Mouse (Mus musculus) kidney, embryonic 16.5 days (tissue): ENCODE data around the gene Rnasel. TPM values are rescaled to one million over a fixed set of nuclear protein-coding genes. Genes with fewer than 3 reads are reported as not detected.

Source experiments
- ATAC-seq: fragments of 200-750 bp; cut with Nextera tagmentation; 2 replicates; pipeline ENCODE4 v1.8.0; 2017; ENCODE audit warnings: moderate TSS enrichment; ENCODE audit not compliant: low FRiP score, low TSS enrichment
- H3K27ac ChIP-seq: fragments of 300-500 bp; sonication (generic); 2 replicates; pipeline ENCODE4 v1.5.1; 2014; ENCODE audit warnings: low read length
- H3K27me3 ChIP-seq: fragments of 300-500 bp; sonication (generic); 2 replicates; pipeline ENCODE4 v1.6.1; 2014; ENCODE audit warnings: low read length, control low read depth, mixed read lengths; ENCODE audit not compliant: insufficient read depth
- H3K36me3 ChIP-seq: fragments of 300-500 bp; sonication (generic); 2 replicates; pipeline ENCODE4 v1.6.1; 2014; ENCODE audit warnings: low read length, control low read depth, mixed read lengths; ENCODE audit not compliant: insufficient read depth
- H3K4me1 ChIP-seq: fragments of 300-500 bp; sonication (generic); 2 replicates; pipeline ENCODE4 v1.6.1; 2014; ENCODE audit warnings: low read length, control low read depth, mixed read lengths; ENCODE audit not compliant: insufficient read depth
- H3K4me2 ChIP-seq: fragments of 300-500 bp; sonication (generic); replicated peaks from 2 replicates; pipeline ENCODE4 v1.6.1; 2014; ENCODE audit warnings: low read depth, low read length
- H3K4me3 ChIP-seq: fragments of 300-500 bp; sonication (generic); 2 replicates; pipeline ENCODE4 v1.5.1; 2014; ENCODE audit warnings: mild to moderate bottlenecking, low read length
- H3K9ac ChIP-seq: fragments of 300-500 bp; sonication (generic); replicated peaks from 2 replicates; pipeline ENCODE4 v1.6.1; 2014; ENCODE audit warnings: low read length
- H3K9me3 ChIP-seq: fragments of 300-500 bp; sonication (generic); 2 replicates; pipeline ENCODE4 v1.6.1; 2016; ENCODE audit warnings: low read length, control low read depth
- WGBS: fragments of 180-500 bp; shearing (Covaris S2); extraction: QIAGEN DNeasy Blood & Tissue Kit; methylation state at CpG from one replicate; pipeline ENCODE4 v1.1.7; 2014; 5-methylcytosine and 5-hydroxymethylcytosine counted together
- polyA plus RNA-seq: library from polyadenylated mRNA; unstranded; fragments of >200 nt; fragmentation: Nextera tagmentation; extraction: Ambion mirVana; gene quantifications from 2 replicates; pipeline ENCODE4 v1.2.1, GENCODE M21; 2015

The Rnasel gene
- polyA plus RNA-seq, 1 experiment from 2014 or later, result 10.7 TPM

DNA sequence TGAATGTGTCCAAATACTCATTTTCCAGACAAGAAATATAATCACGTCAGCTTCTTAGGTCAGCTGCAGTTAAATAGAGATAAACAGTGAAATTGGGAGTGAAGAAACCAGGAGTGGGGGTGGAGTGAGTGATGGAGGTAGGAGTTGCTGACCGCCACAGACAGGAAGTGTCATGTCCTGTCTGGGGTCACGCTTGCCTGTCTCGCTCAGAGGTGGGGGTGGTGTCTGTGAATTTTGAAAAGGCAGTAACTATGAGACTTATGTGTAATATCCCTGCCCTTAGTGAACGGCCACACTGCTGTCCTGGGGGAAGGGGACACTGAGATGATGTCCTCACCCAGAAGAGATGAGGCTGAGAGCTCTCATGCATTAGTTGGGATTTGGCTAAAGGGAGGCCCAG, 39.8 kb upstream of the Rnasel start:
- Histone ChIP-seq H3K4me3 (no peak overlapping the region), H3K4me2 (no peak overlapping the region), H3K27me3 (no peaks in the 10 kb centered on the region), H3K27ac (no peak overlapping the region), H3K9ac (no peak overlapping the region), H3K36me3 (no peaks in the 10 kb centered on the region), H3K9me3 (no peaks in the 10 kb centered on the region), H3K4me1 (peaks cover 8% of the 10 kb centered on the region; the same call in 1 of the 2 replicates)
- 12% methylated on average over 5 of the region's 5 CpGs for WGBS
- ATAC-seq, result no peak

DNA sequence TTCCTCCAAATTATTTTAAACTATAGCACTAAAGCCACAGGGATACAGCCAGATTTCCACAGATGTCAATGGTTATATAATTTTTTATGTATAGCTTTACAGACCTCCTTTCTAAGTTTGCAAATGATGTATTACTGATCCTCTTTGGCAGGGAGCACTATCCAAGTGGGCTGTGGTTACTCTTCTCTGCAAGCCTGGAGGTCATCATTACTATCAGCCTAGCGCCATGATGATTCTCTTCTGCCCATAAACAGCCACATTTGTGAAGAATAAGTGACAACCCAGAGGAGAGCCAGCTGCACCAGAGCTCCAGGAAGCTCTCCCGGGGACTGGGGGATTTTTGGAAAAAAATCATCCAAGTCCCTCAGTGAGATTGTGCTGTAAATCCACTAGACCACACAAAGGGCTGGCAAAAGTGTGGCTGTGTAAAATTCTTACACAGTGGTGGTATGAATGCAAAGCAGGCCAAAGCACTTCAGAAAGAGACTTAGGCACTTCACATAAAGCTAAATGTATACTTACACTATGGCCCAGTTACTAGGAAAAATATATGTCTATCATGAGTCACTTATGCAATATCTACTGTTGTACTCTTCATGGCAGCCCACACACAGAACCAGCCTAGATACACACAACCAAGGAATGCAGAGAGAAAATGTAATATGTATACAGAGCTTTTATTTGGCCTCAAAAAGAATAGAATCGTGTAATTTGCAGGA, 37.5 kb upstream of the Rnasel start:
- Histone ChIP-seq H3K27me3 (no peaks in the 10 kb centered on the region), H3K27ac (no peak overlapping the region), H3K4me3 (no peak overlapping the region), H3K36me3 (no peaks in the 10 kb centered on the region), H3K9ac (no peak overlapping the region), H3K9me3 (no peaks in the 10 kb centered on the region), H3K4me2 (no peak overlapping the region), H3K4me1 (peaks cover 8% of the 10 kb centered on the region; the same call in 1 of the 2 replicates)
- WGBS, result 72% methylated on average over 3 of the region's 3 CpGs
- ATAC-seq, result no peak

DNA sequence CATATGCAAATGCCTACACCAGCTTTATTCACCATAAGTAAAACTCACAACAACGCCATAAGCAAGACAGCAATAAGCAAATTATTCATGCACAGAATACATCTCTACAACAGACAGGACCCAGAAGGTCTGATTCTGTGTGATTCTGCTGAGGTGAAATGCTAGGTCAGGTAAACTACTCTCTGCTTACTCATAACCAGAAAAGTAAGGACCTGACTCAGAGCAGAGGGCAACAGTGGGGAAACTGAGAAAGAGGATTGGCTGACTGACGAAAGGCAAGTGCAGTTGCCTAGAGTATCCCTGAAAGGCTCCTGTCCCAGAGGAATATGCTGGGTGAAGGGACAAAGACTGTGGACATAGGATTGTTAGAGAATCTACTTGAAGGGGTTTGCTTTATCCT, 36.6 kb upstream of the Rnasel start:
- Histone ChIP-seq H3K9ac (no peak overlapping the region), H3K27ac (no peak overlapping the region), H3K9me3 (no peaks in the 10 kb centered on the region), H3K4me3 (no peak overlapping the region), H3K36me3 (no peaks in the 10 kb centered on the region), H3K4me2 (no peak overlapping the region), H3K27me3 (no peaks in the 10 kb centered on the region), H3K4me1 (peaks cover 8% of the 10 kb centered on the region; the same call in 1 of the 2 replicates)
- no peak for ATAC-seq
- 97% methylated on average over 2 of the region's 2 CpGs for WGBS

DNA sequence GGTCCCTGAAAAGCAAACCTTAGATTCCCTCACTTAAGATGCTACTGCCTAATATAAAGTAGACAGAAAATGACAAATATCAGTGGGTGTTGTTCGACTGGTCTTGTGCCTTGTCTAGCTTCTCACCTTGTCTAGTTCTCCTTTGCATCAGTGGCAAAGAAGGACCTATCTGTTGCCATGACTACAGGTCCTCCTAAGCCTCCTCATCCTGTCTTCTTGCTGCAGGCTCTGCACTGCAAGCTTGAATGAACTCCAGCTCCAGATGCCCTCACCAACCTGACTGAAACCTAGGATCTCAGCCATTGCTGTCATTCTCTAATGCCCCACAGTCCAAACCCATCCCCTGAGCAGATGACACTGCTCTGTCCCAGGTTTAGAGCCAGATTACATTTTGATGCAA, 31.2 kb upstream of the Rnasel start:
- 86% methylated on average over 1 of the region's 1 CpGs for WGBS
- H3K4me1 ChIP-seq, result no peaks in the 10 kb centered on the region
- H3K4me2 ChIP-seq, result no peak overlapping the region

DNA sequence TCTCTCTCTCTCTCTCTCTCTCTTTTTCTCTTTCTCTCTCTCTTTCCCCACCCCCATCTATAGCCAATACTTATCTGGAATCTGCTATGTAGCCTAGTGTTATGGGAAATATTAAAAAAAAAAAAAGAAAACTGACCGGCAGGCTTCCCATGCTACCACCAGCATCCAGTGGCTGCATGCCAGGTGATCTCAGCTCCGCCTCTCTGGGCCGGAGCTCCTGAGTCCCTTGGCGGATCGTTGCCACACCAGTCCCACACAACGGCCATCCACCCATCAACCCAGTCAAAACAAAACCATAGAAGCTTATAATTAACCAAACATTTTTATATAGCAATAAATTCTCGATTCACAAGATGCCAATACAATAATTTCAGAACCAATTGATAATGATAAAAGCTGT, 28.3 kb upstream of the Rnasel start:
- peaks cover 3% of the 10 kb centered on the region; the same call in 1 of the 2 replicates for H3K4me1 ChIP-seq
- H3K4me3 ChIP-seq, result no peak overlapping the region
- H3K9ac ChIP-seq, result no peak overlapping the region
- H3K27ac ChIP-seq, result no peak overlapping the region
- no peaks in the 10 kb centered on the region for H3K36me3 ChIP-seq
- no peaks in the 10 kb centered on the region for H3K27me3 ChIP-seq
- ATAC-seq, result no peak
- H3K9me3 ChIP-seq, result no peaks in the 10 kb centered on the region
- H3K4me2 ChIP-seq, result no peak overlapping the region
- WGBS, result 75% methylated on average over 7 of the region's 7 CpGs

More for the DNA sequence above, 31.2 kb upstream of the Rnasel start:
- Histone ChIP-seq H3K27ac (no peak overlapping the region), H3K4me3 (no peak overlapping the region), H3K36me3 (no peaks in the 10 kb centered on the region), H3K9me3 (no peaks in the 10 kb centered on the region), H3K9ac (no peak overlapping the region), H3K27me3 (no peaks in the 10 kb centered on the region)
- no peak for ATAC-seq

DNA sequence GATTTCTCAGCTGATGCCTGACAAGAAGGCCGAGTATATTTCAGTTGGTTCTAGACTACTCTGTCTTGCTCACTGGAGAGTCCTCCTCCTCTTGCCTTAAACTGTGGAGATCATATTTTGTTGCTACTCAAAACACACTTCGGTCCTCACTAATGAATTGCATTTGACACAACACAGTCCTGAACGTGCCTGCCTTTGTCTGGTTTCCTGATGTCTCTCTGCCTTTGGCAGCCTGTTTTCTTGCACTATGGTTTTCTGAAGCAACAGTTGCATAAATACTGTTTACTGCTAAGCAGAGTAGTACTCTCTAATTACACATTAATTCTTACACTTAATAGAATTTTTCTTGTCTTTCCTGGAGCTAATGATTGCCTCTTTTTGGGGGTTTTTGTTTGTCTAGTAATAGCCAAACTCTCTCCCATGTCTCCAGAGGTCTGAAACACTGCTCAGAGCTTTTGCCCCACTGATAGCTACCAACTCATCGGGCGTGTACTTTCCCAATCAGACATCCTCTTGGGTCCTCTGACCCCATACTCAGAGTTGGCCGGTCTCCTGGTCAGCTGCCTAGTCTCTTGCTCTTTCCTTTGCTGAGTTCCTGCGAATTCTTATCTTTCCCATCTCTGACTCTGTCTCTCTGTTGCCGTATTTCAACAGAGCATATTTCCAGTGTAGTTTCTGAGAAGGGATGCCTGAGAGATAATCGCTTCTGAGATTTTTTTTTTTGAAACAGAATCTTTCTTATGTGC, 27.5 kb upstream of the Rnasel start:
- ATAC-seq, result no peak
- Histone ChIP-seq H3K9me3 (no peaks in the 10 kb centered on the region), H3K4me3 (no peak overlapping the region), H3K4me2 (no peak overlapping the region), H3K36me3 (no peaks in the 10 kb centered on the region), H3K9ac (no peak overlapping the region), H3K27me3 (no peaks in the 10 kb centered on the region), H3K27ac (no peak overlapping the region), H3K4me1 (peaks cover 3% of the 10 kb centered on the region; the same call in 1 of the 2 replicates)
- 64% methylated on average over 9 of the region's 9 CpGs for WGBS

DNA sequence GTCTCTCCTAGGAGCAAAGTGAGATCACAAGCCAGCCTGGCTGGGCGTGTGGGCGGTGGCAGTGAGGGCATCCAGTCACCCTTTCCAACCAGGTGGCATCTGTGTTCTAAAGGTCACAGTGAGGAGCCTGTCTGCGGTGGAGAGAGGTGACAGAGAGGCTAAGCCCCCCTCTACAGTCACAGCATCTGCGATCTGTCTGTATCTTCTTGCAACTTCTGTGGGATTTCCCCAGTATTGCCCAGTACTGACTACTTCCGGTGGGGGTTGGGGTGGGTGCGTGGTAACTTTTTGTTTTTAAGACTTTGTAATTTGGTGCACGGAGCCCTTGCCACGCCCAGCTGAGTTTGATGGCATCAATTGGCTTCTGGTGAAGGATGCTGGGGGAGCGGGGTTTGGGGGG, 25.8 kb upstream of the Rnasel start:
- Histone ChIP-seq H3K36me3 (no peaks in the 10 kb centered on the region), H3K4me3 (no peak overlapping the region), H3K4me2 (no peak overlapping the region), H3K27me3 (no peaks in the 10 kb centered on the region), H3K27ac (no peak overlapping the region), H3K9me3 (no peaks in the 10 kb centered on the region), H3K9ac (no peak overlapping the region), H3K4me1 (peaks cover 3% of the 10 kb centered on the region; the same call in 1 of the 2 replicates)
- no peak for ATAC-seq
- WGBS, result 56% methylated on average over 9 of the region's 9 CpGs

DNA sequence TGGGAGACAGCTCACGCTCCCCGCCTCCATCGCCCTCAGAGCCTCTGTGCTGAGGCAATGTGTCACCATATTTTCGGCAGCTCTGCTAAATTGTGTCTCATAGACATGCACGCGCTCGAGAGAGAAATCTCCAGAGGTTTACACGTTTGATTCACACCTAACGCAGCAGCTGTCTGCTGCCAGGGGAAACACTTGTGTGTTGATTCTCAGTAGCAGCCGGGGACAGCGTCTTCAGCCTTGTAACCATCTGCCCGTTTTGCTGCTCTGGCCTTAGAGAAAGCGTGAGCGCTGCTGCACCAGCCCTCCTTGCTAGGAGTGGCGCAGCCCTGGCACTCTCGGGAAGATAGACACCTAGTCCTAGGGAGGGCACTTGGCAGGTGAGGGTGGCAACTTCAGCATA, 22.6 kb upstream of the Rnasel start:
- Histone ChIP-seq H3K9me3 (no peaks in the 10 kb centered on the region), H3K4me3 (no peak overlapping the region), H3K9ac (no peak overlapping the region), H3K27me3 (no peaks in the 10 kb centered on the region), H3K27ac (no peak overlapping the region), H3K36me3 (no peaks in the 10 kb centered on the region), H3K4me2 (no peak overlapping the region), H3K4me1 (peaks cover 3% of the 10 kb centered on the region; the same call in 1 of the 2 replicates)
- 82% methylated on average over 16 of the region's 16 CpGs for WGBS
- ATAC-seq, result no peak

DNA sequence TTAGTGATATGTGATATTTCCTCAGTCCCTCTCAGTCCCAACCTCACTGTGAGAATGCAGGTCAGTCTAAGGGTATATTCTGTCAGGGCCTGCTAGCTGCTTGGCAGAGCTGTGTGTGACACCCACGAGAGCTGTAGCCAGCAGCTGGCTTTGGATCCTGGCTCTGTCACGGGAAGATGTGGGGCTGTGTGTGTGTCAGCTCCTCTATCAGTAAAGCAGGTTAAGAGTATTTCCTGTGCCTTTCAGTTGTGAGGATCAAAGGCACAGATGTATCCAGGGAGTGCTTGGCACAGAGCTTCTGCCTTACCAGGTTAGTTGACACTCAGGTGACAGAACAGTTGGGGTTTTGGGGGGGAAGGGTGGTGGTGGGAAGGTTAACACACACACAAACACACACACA, 19.4 kb upstream of the Rnasel start:
- Histone ChIP-seq H3K36me3 (no peaks in the 10 kb centered on the region), H3K9ac (no peak overlapping the region), H3K27me3 (no peaks in the 10 kb centered on the region), H3K4me2 (no peak overlapping the region), H3K4me3 (no peak overlapping the region), H3K4me1 (no peaks in the 10 kb centered on the region), H3K27ac (no peak overlapping the region), H3K9me3 (no peaks in the 10 kb centered on the region)
- no peak for ATAC-seq
- WGBS, result 48% methylated on average over 2 of the region's 2 CpGs

DNA sequence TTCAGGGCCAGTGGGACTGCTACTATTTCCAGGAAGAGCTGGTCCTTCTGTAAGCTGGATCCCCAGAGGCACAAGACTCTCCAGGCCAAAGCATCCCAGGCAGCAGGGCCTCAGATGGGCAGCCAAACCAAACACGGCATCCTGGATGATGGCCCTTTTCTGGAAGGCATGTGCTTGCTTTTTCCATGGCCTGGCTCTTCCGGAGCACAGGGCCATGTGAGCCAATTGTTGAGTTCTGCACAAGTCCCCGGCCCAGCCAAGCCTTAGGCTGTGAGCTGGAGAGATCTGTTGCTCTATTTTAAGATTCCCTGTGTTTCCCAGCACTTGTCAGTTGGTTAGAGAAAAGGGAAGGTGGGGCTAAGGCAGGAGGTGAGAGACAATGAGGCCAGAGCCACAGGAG, 18.6 kb upstream of the Rnasel start:
- Histone ChIP-seq H3K9ac (no peak overlapping the region), H3K4me1 (no peaks in the 10 kb centered on the region), H3K4me3 (no peak overlapping the region), H3K4me2 (no peak overlapping the region), H3K9me3 (no peaks in the 10 kb centered on the region), H3K27me3 (no peaks in the 10 kb centered on the region), H3K36me3 (no peaks in the 10 kb centered on the region), H3K27ac (peak overlapping the region; percentile 29; the same call in 1 of the 2 replicates)
- WGBS, result 54% methylated on average over 3 of the region's 3 CpGs
- 0 out of 2 replicates have a peak, but pooled peaks have one; percentile 18 for ATAC-seq
